Mouse (Mus musculus): Measurements from ENCODE around the gene Fryl. TPM values are rescaled to one million over a fixed set of nuclear protein-coding genes. Genes with fewer than 3 reads are reported as not detected.

Fryl gene
- polyA plus RNA-seq, 1 experiment from 2014 or later, result 53.2 TPM

DNA sequence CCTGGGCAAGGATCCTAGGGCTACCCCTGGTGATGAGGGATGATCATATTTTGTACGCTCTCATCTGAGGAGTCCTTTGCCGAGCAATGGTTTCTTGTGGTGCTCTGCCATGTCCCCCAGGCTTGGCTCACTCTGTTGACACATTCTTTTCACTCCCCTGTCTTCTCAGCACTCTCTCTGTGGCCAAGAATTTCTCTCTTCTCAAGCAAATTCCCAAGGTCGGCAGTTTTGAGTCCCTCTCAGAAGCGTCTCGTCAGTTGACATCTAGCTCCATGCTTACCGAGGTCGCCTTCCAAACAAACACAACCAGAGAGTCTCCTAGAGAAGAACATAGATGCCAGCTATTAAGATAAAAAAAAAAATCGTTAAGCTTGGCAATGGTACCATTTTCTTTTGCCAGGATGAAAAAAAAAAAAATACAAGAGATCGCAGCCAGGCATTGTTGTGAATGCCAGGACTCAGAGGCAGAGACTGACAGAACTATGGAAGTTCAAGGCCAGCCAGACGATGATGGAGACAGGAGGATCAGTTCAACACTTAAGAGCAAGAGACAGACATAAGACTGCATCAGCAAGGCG is 12.3 kb upstream of the Fryl start:
- H3K27ac ChIP-seq (ENCODE audit: low read depth, low read length), result no peak overlapping the region
- H3K9me3 ChIP-seq (ENCODE audit: control insufficient read depth, low read length), result no peaks in the 10 kb centered on the region; the same call in 1 of the 2 replicates
- WGBS, result 77% methylated on average over 11 of the region's 11 CpGs
- DNase-seq (ENCODE audit: low spot score) (no peak), ATAC-seq (ENCODE audit: low FRiP score) (no peak)
- no peaks in the 10 kb centered on the region for H3K27me3 ChIP-seq (ENCODE audit: control insufficient read depth, insufficient read depth, low read length)
- no peak overlapping the region for H3K9ac ChIP-seq (ENCODE audit: low read depth, low read length)
- H3K36me3 ChIP-seq (ENCODE audit: control insufficient read depth, insufficient read depth, low read length), result no peaks in the 10 kb centered on the region
- no peak overlapping the region for H3K4me3 ChIP-seq (ENCODE audit: low read depth, low read length)
- H3K4me2 ChIP-seq (replicated peaks; ENCODE audit: low read depth, low read length), result no peak overlapping the region
- H3K4me1 ChIP-seq (replicated peaks; ENCODE audit: control insufficient read depth, insufficient read depth, low read length), result no peaks in the 10 kb centered on the region

DNA sequence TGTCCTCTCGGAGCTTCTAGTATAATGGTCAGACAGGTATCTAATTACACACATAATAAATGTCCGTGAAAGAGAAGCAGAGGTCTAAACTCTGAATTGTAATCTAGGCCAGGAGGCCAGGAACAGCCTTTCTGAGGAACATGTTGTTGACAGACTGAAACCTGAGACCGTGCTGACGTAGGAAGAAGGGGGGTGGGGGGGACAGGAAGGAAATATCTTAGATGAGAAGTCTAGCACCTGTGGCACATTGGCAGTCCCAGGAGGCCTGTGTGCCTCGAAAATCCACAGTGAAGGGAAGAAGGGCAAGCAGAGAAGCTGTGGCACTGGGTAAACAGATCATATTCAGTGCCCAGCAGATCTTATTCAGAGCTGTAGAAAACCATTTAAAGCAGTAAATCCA is 9.0 kb upstream of the Fryl start:
- H3K27me3 ChIP-seq (ENCODE audit: control insufficient read depth, insufficient read depth, low read length), result no peaks in the 10 kb centered on the region
- H3K36me3 ChIP-seq (ENCODE audit: control insufficient read depth, insufficient read depth, low read length), result no peaks in the 10 kb centered on the region
- ATAC-seq (ENCODE audit: low FRiP score), result no peak

DNA sequence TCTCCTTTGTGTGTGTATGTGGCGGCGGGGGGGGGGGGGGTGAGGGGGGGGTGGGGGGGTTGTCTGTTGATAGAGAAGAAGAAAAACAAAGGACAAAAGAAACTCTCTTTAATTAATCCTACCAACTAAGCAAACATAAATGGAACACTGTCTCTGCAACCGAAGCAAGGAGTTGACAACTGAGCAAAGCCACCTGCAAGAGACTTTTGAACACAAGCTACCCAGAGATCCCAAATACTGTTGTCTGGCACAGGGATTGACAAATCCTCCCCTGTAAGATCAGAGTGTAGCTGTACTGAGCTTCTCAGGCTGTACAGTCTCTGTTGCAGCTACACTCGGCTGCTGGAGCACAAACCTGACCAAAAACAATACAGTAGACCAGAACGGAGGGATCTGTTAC is 7.7 kb upstream of the Fryl start:
- no peaks in the 10 kb centered on the region; the same call in 1 of the 2 replicates for H3K9me3 ChIP-seq (ENCODE audit: control insufficient read depth, low read length)
- H3K4me1 ChIP-seq (replicated peaks; ENCODE audit: control insufficient read depth, insufficient read depth, low read length), result no peaks in the 10 kb centered on the region
- no peaks in the 10 kb centered on the region for H3K27me3 ChIP-seq (ENCODE audit: control insufficient read depth, insufficient read depth, low read length)
- no peak overlapping the region for H3K27ac ChIP-seq (ENCODE audit: low read depth, low read length)
- 77% methylated on average over 5 of the region's 5 CpGs for WGBS
- ATAC-seq (ENCODE audit: low FRiP score) (no peak), DNase-seq (ENCODE audit: low spot score) (no peak)
- no peak overlapping the region for H3K4me3 ChIP-seq (ENCODE audit: low read depth, low read length)
- H3K9ac ChIP-seq (ENCODE audit: low read depth, low read length), result no peak overlapping the region
- H3K36me3 ChIP-seq (ENCODE audit: control insufficient read depth, insufficient read depth, low read length), result no peaks in the 10 kb centered on the region
- no peak overlapping the region for H3K4me2 ChIP-seq (replicated peaks; ENCODE audit: low read depth, low read length)

More for the DNA sequence above, 9.0 kb upstream of the Fryl start:
- H3K4me2 ChIP-seq (replicated peaks; ENCODE audit: low read depth, low read length), result no peak overlapping the region
- no peak overlapping the region for H3K9ac ChIP-seq (ENCODE audit: low read depth, low read length)
- H3K9me3 ChIP-seq (ENCODE audit: control insufficient read depth, low read length), result no peaks in the 10 kb centered on the region; the same call in 1 of the 2 replicates
- no peak overlapping the region for H3K4me3 ChIP-seq (ENCODE audit: low read depth, low read length)
- DNase-seq (ENCODE audit: low spot score), result no peak
- no peaks in the 10 kb centered on the region for H3K4me1 ChIP-seq (replicated peaks; ENCODE audit: control insufficient read depth, insufficient read depth, low read length)
- no peak overlapping the region for H3K27ac ChIP-seq (ENCODE audit: low read depth, low read length)
- 50% methylated on average over 5 of the region's 5 CpGs for WGBS

DNA sequence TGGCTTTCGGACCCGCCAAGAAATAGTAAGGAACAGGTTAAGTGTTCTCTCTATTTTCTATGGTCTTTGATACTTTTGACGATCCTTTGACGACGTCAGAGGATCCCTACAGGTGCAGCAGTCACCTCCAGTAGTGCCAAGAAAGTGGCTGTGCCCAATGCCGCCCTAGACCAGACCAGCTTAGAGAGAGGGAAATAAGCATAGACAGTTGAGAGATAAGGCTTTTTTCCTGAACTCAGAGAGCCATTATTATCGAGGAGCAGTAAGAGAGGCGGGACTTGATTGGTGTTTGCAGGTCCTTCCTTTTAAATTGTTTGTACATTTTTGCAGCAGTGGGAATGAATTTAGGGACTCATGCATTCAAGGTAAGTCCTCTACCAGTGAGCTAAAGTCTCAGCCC is 1.3 kb upstream of the Fryl start:
- no peak for ATAC-seq (ENCODE audit: low FRiP score)
- Histone ChIP-seq H3K27ac (ENCODE audit: low read depth, low read length) (no peak overlapping the region), H3K4me2 (replicated peaks; ENCODE audit: low read depth, low read length) (peak overlapping the region; percentile 32; the same call in 1 of the 2 replicates), H3K9me3 (ENCODE audit: control insufficient read depth, low read length) (no peaks in the 10 kb centered on the region), H3K9ac (ENCODE audit: low read depth, low read length) (no peak overlapping the region), H3K4me3 (ENCODE audit: low read depth, low read length) (no peak overlapping the region), H3K36me3 (ENCODE audit: control insufficient read depth, insufficient read depth, low read length) (no peaks in the 10 kb centered on the region), H3K27me3 (ENCODE audit: control insufficient read depth, insufficient read depth, low read length) (no peaks in the 10 kb centered on the region), H3K4me1 (replicated peaks; ENCODE audit: control insufficient read depth, insufficient read depth, low read length) (no peaks in the 10 kb centered on the region; the same call in 1 of the 2 replicates)
- DNase-seq (ENCODE audit: low spot score), result no peak
- WGBS, result 58% methylated on average over 8 of the region's 8 CpGs

DNA sequence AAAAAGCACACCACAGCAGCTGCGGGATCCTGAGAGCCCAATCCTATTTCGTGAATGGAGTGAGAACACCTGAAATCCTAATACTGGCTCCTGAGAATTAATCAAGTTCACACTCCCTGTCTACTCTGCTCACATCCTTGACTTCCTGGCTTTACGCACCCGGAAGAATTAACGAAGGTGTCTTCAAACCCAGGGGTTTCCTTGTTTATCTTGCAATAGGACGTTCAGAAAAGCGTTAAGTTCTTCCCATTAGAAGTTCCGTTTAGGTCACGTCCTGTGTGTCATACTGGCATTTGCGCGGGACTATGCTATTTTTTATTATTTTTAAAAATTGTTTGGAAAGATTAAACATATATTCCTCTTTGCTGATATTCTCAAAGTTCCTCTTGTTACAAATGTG is 677 bp upstream of the Fryl start:
- H3K36me3 ChIP-seq (ENCODE audit: control insufficient read depth, insufficient read depth, low read length), result no peaks in the 10 kb centered on the region
- H3K4me3 ChIP-seq (ENCODE audit: low read depth, low read length), result peak overlapping the region; percentile 93
- no peaks in the 10 kb centered on the region for H3K27me3 ChIP-seq (ENCODE audit: control insufficient read depth, insufficient read depth, low read length)
- no peaks in the 10 kb centered on the region; the same call in 1 of the 2 replicates for H3K4me1 ChIP-seq (replicated peaks; ENCODE audit: control insufficient read depth, insufficient read depth, low read length)
- H3K27ac ChIP-seq (ENCODE audit: low read depth, low read length), result no peak overlapping the region
- ATAC-seq (ENCODE audit: low FRiP score) (peak; percentile 9; the same call in 1 of the 2 replicates), DNase-seq (ENCODE audit: low spot score) (no peak)
- H3K9me3 ChIP-seq (ENCODE audit: control insufficient read depth, low read length), result no peaks in the 10 kb centered on the region
- peak overlapping the region; percentile 32 for H3K4me2 ChIP-seq (replicated peaks; ENCODE audit: low read depth, low read length)
- H3K9ac ChIP-seq (ENCODE audit: low read depth, low read length), result peak overlapping the region; percentile 4
- 7% methylated on average over 11 of the region's 11 CpGs for WGBS

DNA sequence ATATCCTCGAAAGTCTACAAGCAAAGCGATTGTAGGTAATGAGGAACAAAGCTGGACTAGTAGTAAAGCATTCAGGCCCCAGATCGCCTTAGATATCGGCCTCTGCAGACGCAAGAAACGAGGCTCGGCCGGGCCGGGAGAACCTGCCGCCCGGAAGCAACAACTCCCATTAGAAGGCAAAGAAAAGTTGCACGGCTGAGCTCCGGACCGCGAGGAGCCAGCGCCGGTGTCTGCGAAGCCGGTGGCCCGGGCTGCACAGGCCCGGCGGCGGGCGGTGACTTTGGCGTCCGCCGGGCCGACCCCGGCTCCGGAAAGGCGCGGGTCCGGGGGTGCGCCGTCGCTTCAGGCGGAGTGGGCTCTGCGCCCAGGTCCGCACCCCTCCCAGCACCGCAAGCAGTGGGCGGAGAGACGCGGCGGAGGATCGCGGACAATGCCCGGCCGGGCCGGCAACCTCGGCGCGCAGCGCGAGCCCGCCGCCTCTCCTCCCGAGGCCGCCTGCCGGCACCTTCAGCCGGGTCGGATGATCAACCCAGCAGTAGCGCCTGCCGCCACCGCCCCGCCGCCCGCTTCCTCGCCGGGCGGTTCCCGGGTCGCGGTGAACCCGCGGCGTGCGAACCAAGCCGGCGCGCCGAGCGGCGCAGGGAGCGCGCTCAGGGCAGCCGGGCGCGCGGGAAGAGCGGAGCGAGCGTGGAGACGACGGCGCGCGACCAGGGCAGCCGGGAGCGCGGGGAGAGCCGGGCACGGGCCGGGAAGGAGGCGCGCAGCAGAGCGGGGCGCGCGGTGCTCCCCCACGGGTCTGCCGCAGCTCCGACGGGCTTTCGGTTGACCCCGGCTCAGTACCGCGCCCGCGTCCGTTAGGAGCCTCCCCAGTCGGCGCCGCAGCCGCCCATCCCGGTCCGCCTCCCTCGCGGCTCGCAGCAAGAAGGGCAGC is 833 bp downstream of the Fryl start:
- ATAC-seq (ENCODE audit: low FRiP score), result peak; percentile 71

DNA sequence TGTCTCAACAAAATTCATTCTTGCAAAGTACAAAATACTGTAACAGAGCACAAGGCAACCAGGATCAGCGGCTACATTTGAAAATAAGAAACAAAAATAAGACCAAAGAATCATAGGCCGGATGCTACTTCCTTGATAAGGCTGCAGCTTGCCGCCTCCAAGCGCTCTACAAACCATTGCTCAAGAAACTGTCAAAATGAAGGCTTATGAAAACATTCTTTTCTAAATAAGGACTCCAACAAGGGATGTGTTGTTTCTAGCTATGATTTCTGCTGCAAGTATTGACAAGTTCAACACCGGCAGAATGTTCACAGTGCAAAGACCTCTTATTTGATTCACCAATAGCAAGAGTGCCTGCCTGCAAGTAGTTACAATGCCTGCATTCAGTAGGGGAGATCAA is 1.8 kb downstream of the Fryl start:
- no peak overlapping the region for H3K27ac ChIP-seq (ENCODE audit: low read depth, low read length)
- WGBS, result 60% methylated on average over 5 of the region's 5 CpGs
- no peak overlapping the region; the same call in 1 of the 2 replicates for H3K9ac ChIP-seq (ENCODE audit: low read depth, low read length)
- H3K4me3 ChIP-seq (ENCODE audit: low read depth, low read length), result peak overlapping the region; percentile 93
- no peaks in the 10 kb centered on the region for H3K36me3 ChIP-seq (ENCODE audit: control insufficient read depth, insufficient read depth, low read length)
- H3K4me2 ChIP-seq (replicated peaks; ENCODE audit: low read depth, low read length), result peak overlapping the region; percentile 56
- no peaks in the 10 kb centered on the region for H3K27me3 ChIP-seq (ENCODE audit: control insufficient read depth, insufficient read depth, low read length)
- no peaks in the 10 kb centered on the region for H3K9me3 ChIP-seq (ENCODE audit: control insufficient read depth, low read length)
- DNase-seq (ENCODE audit: low spot score), result peak; percentile 27
- H3K4me1 ChIP-seq (replicated peaks; ENCODE audit: control insufficient read depth, insufficient read depth, low read length), result no peaks in the 10 kb centered on the region; the same call in 1 of the 2 replicates
- no peak for ATAC-seq (ENCODE audit: low FRiP score)

More for the DNA sequence above, 833 bp downstream of the Fryl start:
- H3K4me2 ChIP-seq (replicated peaks; ENCODE audit: low read depth, low read length), result peak overlapping the region; percentile 56
- no peaks in the 10 kb centered on the region; the same call in 1 of the 2 replicates for H3K4me1 ChIP-seq (replicated peaks; ENCODE audit: control insufficient read depth, insufficient read depth, low read length)
- no peaks in the 10 kb centered on the region for H3K36me3 ChIP-seq (ENCODE audit: control insufficient read depth, insufficient read depth, low read length)
- under 1% methylated on average over 92 of the region's 129 CpGs for WGBS
- peak overlapping the region; percentile 93 for H3K4me3 ChIP-seq (ENCODE audit: low read depth, low read length)
- H3K27me3 ChIP-seq (ENCODE audit: control insufficient read depth, insufficient read depth, low read length), result no peaks in the 10 kb centered on the region
- H3K9me3 ChIP-seq (ENCODE audit: control insufficient read depth, low read length), result no peaks in the 10 kb centered on the region
- H3K9ac ChIP-seq (ENCODE audit: low read depth, low read length), result peak overlapping the region; percentile 77
- DNase-seq (ENCODE audit: low spot score), result peak; percentile 79
- peak overlapping the region; percentile 93 for H3K27ac ChIP-seq (ENCODE audit: low read depth, low read length)

DNA sequence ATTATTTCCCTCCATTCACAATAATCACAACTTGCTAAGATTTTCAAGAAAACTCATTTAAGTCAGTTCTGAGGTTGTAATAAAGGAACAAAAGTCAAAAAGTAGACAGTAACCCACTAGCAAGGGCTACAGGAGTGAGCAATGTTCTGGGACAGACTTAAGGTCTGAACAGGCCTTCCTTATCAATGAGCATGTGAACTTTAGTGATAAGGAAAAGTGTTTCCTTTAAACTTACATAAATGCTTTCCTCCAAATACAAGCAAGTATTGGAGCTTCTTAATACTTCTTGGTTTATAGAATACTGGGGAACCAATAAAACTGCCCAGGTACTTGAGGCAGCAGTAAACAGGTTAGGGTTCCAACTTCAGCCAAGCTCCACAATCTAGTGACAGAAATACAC is 3.7 kb downstream of the Fryl start:
- H3K27me3 ChIP-seq (ENCODE audit: control insufficient read depth, insufficient read depth, low read length), result no peaks in the 10 kb centered on the region
- no peaks in the 10 kb centered on the region; the same call in 1 of the 2 replicates for H3K4me1 ChIP-seq (replicated peaks; ENCODE audit: control insufficient read depth, insufficient read depth, low read length)
- no peak overlapping the region for H3K4me3 ChIP-seq (ENCODE audit: low read depth, low read length)
- no peak overlapping the region for H3K27ac ChIP-seq (ENCODE audit: low read depth, low read length)
- H3K36me3 ChIP-seq (ENCODE audit: control insufficient read depth, insufficient read depth, low read length), result no peaks in the 10 kb centered on the region
- no peak overlapping the region for H3K4me2 ChIP-seq (replicated peaks; ENCODE audit: low read depth, low read length)
- H3K9ac ChIP-seq (ENCODE audit: low read depth, low read length), result no peak overlapping the region
- H3K9me3 ChIP-seq (ENCODE audit: control insufficient read depth, low read length), result no peaks in the 10 kb centered on the region
- DNase-seq (ENCODE audit: low spot score) (no peak), ATAC-seq (ENCODE audit: low FRiP score) (no peak)
